In genomic region chr1:149871625-149872024, GRCm38 (mm10) we compare ENCODE assay signal across 23 mouse cellular contexts.
"Had no signal": no experiment of that assay in that cellular context is flagged by ENCODE, and none has a peak within 500 bp of the region (broad histone marks: within the 10 kb centered on the region; RNA-seq: fewer than 3 reads in every experiment).

No protein-coding gene starts in this region.

- H3K4me3 ChIP-seq: limb, embryonic 10.5 days; limb, embryonic 13.5 days; liver, embryonic 12.5 days; liver, embryonic 15.5 days; lung, embryonic 15.5 days; megakaryocyte, embryonic 14.5 days; midbrain, embryonic 10.5 days; midbrain, embryonic 13.5 days; myocyte; neural tube, embryonic 13.5 days; stomach, embryonic 15.5 days had no signal

- H3K9me3 ChIP-seq: limb, embryonic 10.5 days; limb, embryonic 13.5 days; liver, embryonic 12.5 days; liver, embryonic 15.5 days; lung, embryonic 15.5 days; megakaryocyte, embryonic 14.5 days; midbrain, embryonic 10.5 days; midbrain, embryonic 13.5 days; neural tube, embryonic 13.5 days; stomach, embryonic 15.5 days had no signal

- H3K9ac ChIP-seq: limb, embryonic 13.5 days; liver, embryonic 12.5 days; liver, embryonic 15.5 days; lung, embryonic 15.5 days; midbrain, embryonic 13.5 days; neural tube, embryonic 13.5 days; stomach, embryonic 15.5 days had no signal

- H3K27ac ChIP-seq: kidney, postnatal 0 days; limb, embryonic 10.5 days; limb, embryonic 13.5 days; liver, embryonic 12.5 days; liver, embryonic 15.5 days; lung, embryonic 15.5 days; midbrain, embryonic 10.5 days; midbrain, embryonic 13.5 days; neural tube, embryonic 13.5 days; stomach, embryonic 15.5 days had no signal

- H3K27me3 ChIP-seq: limb, embryonic 13.5 days; liver, embryonic 12.5 days; liver, embryonic 15.5 days; lung, embryonic 15.5 days; megakaryocyte, embryonic 14.5 days; midbrain, embryonic 13.5 days; neural tube, embryonic 13.5 days; stomach, embryonic 15.5 days had no signal

- H3K4me1 ChIP-seq: limb, embryonic 10.5 days; limb, embryonic 13.5 days; liver, embryonic 12.5 days; liver, embryonic 15.5 days; lung, embryonic 15.5 days; midbrain, embryonic 10.5 days; midbrain, embryonic 13.5 days; neural tube, embryonic 13.5 days; stomach, embryonic 15.5 days had no signal

- H3K36me3 ChIP-seq: limb, embryonic 10.5 days; limb, embryonic 13.5 days; liver, embryonic 15.5 days; lung, embryonic 15.5 days; midbrain, embryonic 10.5 days; midbrain, embryonic 13.5 days; neural tube, embryonic 13.5 days; stomach, embryonic 15.5 days had no signal

- ATAC-seq: liver, embryonic 12.5 days; midbrain, embryonic 13.5 days; midbrain, embryonic 16.5 days had no signal

- DNase-seq: kidney, adult 2 months; kidney, postnatal 25 days; layer of hippocampus, postnatal 36 days; liver; lung, adult 18-20 months; lung, postnatal 10 days; lung, postnatal 36 days; right cerebral cortex, postnatal 25 days; spleen, adult 18-20 months; thymus, postnatal 25 days had no signal
